Mouse (Mus musculus) CD4-positive helper T cell, adult 2 months (primary cell): ENCODE data around the gene D17H6S53E.

Source experiments
- DNase-seq: peaks from one replicate; pipeline ENCODE4 v3.0.0-alpha.2; 2012; ENCODE audit warnings: low read depth, missing footprints, low spot score

D17H6S53E gene

GRCm38 (mm10) chr17:35162121-35162520 lies 35.9 kb downstream of the D17H6S53E start:
- DNase-seq = no peak

GRCm38 (mm10) chr17:35162730-35163129 lies 36.6 kb downstream of the D17H6S53E start:
- no peak for DNase-seq

GRCm38 (mm10) chr17:35163326-35164081 lies 37.3 kb downstream of the D17H6S53E start:
- peak; percentile 37 for DNase-seq

- no peak for DNase-seq
Observed at GRCm38 (mm10) chr17:35164218-35164567, 38.0 kb downstream of the D17H6S53E start.

GRCm38 (mm10) chr17:35164568-35165450 lies 38.6 kb downstream of the D17H6S53E start, which contains the start of gene Prrc2a:
TSS of gene Prrc2a (minus strand) at chr17:35164897.
- peak; percentile 99 for DNase-seq

GRCm38 (mm10) chr17:35165451-35166155 lies 39.4 kb downstream of the D17H6S53E start:
- no peak for DNase-seq

- peak; percentile 89 for DNase-seq
Observed at GRCm38 (mm10) chr17:35166352-35167035, 40.3 kb downstream of the D17H6S53E start.

GRCm38 (mm10) chr17:35167794-35168193 lies 41.6 kb downstream of the D17H6S53E start:
- no peak for DNase-seq

GRCm38 (mm10) chr17:35168541-35169207 lies 42.5 kb downstream of the D17H6S53E start:
- peak; percentile 87 for DNase-seq

- DNase-seq = peak; percentile 77
Observed at GRCm38 (mm10) chr17:35172445-35173234, 46.5 kb downstream of the D17H6S53E start.

- DNase-seq = peak; percentile 71
Observed at GRCm38 (mm10) chr17:35173329-35173728, 47.2 kb downstream of the D17H6S53E start.

- peak; percentile 66 for DNase-seq
Observed at GRCm38 (mm10) chr17:35174201-35174977, 48.2 kb downstream of the D17H6S53E start.

GRCm38 (mm10) chr17:35175382-35175781 lies 49.2 kb downstream of the D17H6S53E start:
- DNase-seq = no peak

- DNase-seq = no peak
Observed at GRCm38 (mm10) chr17:35175968-35176367, 49.8 kb downstream of the D17H6S53E start, which contains the start of gene Aif1. TSS of gene Aif1 (minus strand) at chr17:35176068.
